Mouse (Mus musculus): ENCODE measurements around the gene Dhrs7c. TPM values are rescaled to one million over a fixed set of nuclear protein-coding genes. Genes with fewer than 3 reads are reported as not detected.

Dhrs7c gene
- polyA plus RNA-seq, 1 experiment from 2014 or later: 2.0 TPM

DNA sequence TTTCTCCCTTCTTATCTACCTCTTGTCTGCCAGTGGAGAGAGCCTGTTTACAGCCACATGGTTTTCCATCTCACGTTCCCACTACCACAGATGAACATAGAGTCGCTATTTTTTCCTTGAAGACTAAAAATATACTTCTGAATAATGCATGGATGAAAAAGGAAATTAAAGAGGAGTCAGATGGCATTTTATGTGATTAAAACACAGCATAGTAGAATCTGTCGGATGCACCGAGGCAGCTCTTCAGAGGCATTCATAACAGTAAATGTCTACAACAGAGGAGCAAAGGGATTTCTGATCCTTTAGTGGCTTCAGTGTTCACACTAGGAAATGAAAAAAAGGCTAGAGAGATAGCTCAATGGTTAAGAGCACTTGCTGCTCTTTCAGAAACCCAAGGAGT, 47.2 kb downstream of the Dhrs7c start:
- Histone ChIP-seq H3K27ac (no peak overlapping the region), H3K4me3 (replicated peaks) (no peak overlapping the region), H3K4me2 (no peak overlapping the region), H3K4me1 (replicated peaks) (no peaks in the 10 kb centered on the region), H3K27me3 (no peaks in the 10 kb centered on the region), H3K9ac (replicated peaks) (no peak overlapping the region), H3K9me3 (no peaks in the 10 kb centered on the region), H3K36me3 (no peaks in the 10 kb centered on the region)
- 86% methylated on average over 4 of the region's 4 CpGs for WGBS
- ATAC-seq (ENCODE audit: insufficient number of reproducible peaks, insufficient read depth, low FRiP score, low TSS enrichment, low read depth): no peak

DNA sequence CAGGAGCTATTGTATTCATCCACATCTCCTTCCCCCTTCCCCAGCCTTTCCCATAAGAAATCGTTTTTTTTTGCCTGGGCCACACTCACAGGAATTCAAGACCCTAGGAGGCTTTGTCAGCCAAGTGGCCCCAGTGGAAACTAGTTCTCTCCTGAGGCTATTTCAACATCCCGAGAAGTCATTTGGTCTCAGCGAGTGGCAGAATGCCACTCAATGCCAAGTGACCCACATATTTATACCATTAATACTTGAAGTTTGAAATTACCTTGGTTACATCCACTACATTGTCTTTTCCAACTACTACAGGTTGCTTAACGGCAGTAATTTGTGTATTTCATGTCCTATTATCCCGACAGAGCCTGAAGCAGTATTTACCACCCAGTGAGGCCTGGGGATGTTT, 53.8 kb downstream of the Dhrs7c start:
- H3K27ac ChIP-seq: no peak overlapping the region
- no peak overlapping the region for H3K9ac ChIP-seq (replicated peaks)
- no peaks in the 10 kb centered on the region for H3K27me3 ChIP-seq
- no peaks in the 10 kb centered on the region for H3K36me3 ChIP-seq
- H3K4me2 ChIP-seq: no peak overlapping the region
- H3K4me1 ChIP-seq (replicated peaks): peaks cover 10% of the 10 kb centered on the region
- H3K9me3 ChIP-seq: no peaks in the 10 kb centered on the region
- no peak overlapping the region for H3K4me3 ChIP-seq (replicated peaks)
- no peak for ATAC-seq (ENCODE audit: insufficient number of reproducible peaks, insufficient read depth, low FRiP score, low TSS enrichment, low read depth)
- 55% methylated on average over 5 of the region's 5 CpGs for WGBS

- Histone ChIP-seq H3K9me3 (no peaks in the 10 kb centered on the region), H3K36me3 (no peaks in the 10 kb centered on the region), H3K4me3 (replicated peaks) (no peak overlapping the region), H3K4me2 (no peak overlapping the region), H3K4me1 (replicated peaks) (peaks cover 10% of the 10 kb centered on the region), H3K9ac (replicated peaks) (no peak overlapping the region), H3K27me3 (no peaks in the 10 kb centered on the region), H3K27ac (no peak overlapping the region)
- no peak for ATAC-seq (ENCODE audit: insufficient number of reproducible peaks, insufficient read depth, low FRiP score, low TSS enrichment, low read depth)
- WGBS: 52% methylated on average over 6 of the region's 6 CpGs
Measured at GRCm38 (mm10) chr11:67853996-67854395, 56.0 kb downstream of the Dhrs7c start.

DNA sequence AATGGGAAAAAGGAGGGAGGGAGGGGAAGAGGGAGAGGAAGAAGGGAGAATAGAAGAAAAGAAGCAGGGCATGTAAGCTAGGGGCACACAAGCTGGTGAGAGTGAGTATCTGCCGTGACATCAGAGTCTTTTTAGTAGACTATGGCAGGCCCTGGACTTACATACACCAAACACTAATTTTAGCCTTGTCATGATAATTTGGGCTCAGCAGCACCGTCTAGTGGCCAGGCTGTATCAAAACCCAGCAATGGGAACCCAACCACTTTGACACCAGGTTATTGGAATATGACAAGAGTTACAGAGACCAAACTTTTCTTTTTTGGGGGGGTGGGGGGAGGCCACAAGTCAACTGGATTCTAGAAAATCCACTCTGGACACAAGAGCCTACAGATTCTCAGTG, 57.0 kb downstream of the Dhrs7c start:
- Histone ChIP-seq H3K27ac (no peak overlapping the region), H3K9ac (replicated peaks) (no peak overlapping the region), H3K4me1 (replicated peaks) (peaks cover 10% of the 10 kb centered on the region), H3K27me3 (no peaks in the 10 kb centered on the region), H3K9me3 (no peaks in the 10 kb centered on the region), H3K4me3 (replicated peaks) (no peak overlapping the region), H3K4me2 (no peak overlapping the region), H3K36me3 (no peaks in the 10 kb centered on the region)
- 44% methylated on average over 2 of the region's 2 CpGs for WGBS
- ATAC-seq (ENCODE audit: insufficient number of reproducible peaks, insufficient read depth, low FRiP score, low TSS enrichment, low read depth): no peak

- Histone ChIP-seq H3K27ac (no peak overlapping the region), H3K4me2 (no peak overlapping the region), H3K9me3 (no peaks in the 10 kb centered on the region), H3K9ac (replicated peaks) (no peak overlapping the region), H3K36me3 (no peaks in the 10 kb centered on the region), H3K4me1 (replicated peaks) (peaks cover 16% of the 10 kb centered on the region), H3K4me3 (replicated peaks) (no peak overlapping the region), H3K27me3 (peaks cover 6% of the 10 kb centered on the region)
- 79% methylated on average over 9 of the region's 9 CpGs for WGBS
- ATAC-seq (ENCODE audit: insufficient number of reproducible peaks, insufficient read depth, low FRiP score, low TSS enrichment, low read depth): no peak
Measured at GRCm38 (mm10) chr11:67858518-67858917, 60.5 kb downstream of the Dhrs7c start.

- Histone ChIP-seq H3K9ac (replicated peaks) (no peak overlapping the region), H3K27ac (no peak overlapping the region), H3K4me3 (replicated peaks) (no peak overlapping the region), H3K4me1 (replicated peaks) (peaks cover 9% of the 10 kb centered on the region), H3K36me3 (no peaks in the 10 kb centered on the region), H3K9me3 (no peaks in the 10 kb centered on the region), H3K27me3 (peaks cover 6% of the 10 kb centered on the region), H3K4me2 (no peak overlapping the region)
- ATAC-seq (ENCODE audit: insufficient number of reproducible peaks, insufficient read depth, low FRiP score, low TSS enrichment, low read depth): no peak
- 54% methylated on average over 7 of the region's 7 CpGs for WGBS
Measured at GRCm38 (mm10) chr11:67860743-67861398, 62.9 kb downstream of the Dhrs7c start.

DNA sequence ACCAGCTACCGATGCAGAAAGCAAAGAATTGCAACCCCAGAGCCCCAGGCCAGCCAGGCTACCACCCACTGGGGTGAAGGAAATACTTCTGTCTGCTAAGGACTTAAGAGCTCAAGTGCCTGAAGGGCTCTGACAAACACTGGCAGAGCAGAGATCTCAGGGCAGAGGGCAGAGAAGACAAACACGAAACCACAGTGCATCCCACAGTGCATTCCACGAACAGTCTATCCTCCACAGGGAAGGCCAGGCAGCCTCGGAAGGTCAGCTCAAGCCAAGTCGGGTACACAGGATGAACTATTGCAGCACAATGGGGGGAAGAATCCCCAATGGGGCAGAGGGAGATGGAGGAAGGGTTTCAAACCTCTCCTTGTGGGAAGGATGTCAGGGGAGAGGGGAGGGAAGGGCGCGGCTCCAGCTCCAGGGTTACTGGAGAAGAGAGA, 63.4 kb downstream of the Dhrs7c start:
- no peak overlapping the region for H3K27ac ChIP-seq
- H3K4me2 ChIP-seq: peak overlapping the region; percentile 17; the same call in 1 of the 2 replicates
- no peak for ATAC-seq (ENCODE audit: insufficient number of reproducible peaks, insufficient read depth, low FRiP score, low TSS enrichment, low read depth)
- H3K36me3 ChIP-seq: no peaks in the 10 kb centered on the region
- H3K4me3 ChIP-seq (replicated peaks): no peak overlapping the region
- no peak overlapping the region for H3K9ac ChIP-seq (replicated peaks)
- peaks cover 9% of the 10 kb centered on the region for H3K4me1 ChIP-seq (replicated peaks)
- H3K27me3 ChIP-seq: peaks cover 6% of the 10 kb centered on the region
- H3K9me3 ChIP-seq: no peaks in the 10 kb centered on the region
- 7% methylated on average over 7 of the region's 7 CpGs for WGBS

- H3K27ac ChIP-seq: no peak overlapping the region
- no peak for ATAC-seq (ENCODE audit: insufficient number of reproducible peaks, insufficient read depth, low FRiP score, low TSS enrichment, low read depth)
- peaks cover 9% of the 10 kb centered on the region for H3K4me1 ChIP-seq (replicated peaks)
- peaks cover 6% of the 10 kb centered on the region for H3K27me3 ChIP-seq
- 72% methylated on average over 5 of the region's 5 CpGs for WGBS
- H3K9ac ChIP-seq (replicated peaks): no peak overlapping the region
- no peak overlapping the region for H3K4me2 ChIP-seq
- H3K4me3 ChIP-seq (replicated peaks): no peak overlapping the region
- no peaks in the 10 kb centered on the region for H3K36me3 ChIP-seq
- H3K9me3 ChIP-seq: no peaks in the 10 kb centered on the region
Measured at GRCm38 (mm10) chr11:67865100-67865499, 67.1 kb downstream of the Dhrs7c start.

Other genes starting within 250 kb of the Dhrs7c start
- not detected in 2 replicates for gene Rcvrn, start 102.9 kb upstream of the Dhrs7c start, polyA plus RNA-seq (2016; fragmentation: Nextera tagmentation; extraction: Ambion mirVana)
- not detected in 2 replicates for gene Glp2r, start 27.0 kb upstream of the Dhrs7c start, polyA plus RNA-seq (2016; fragmentation: Nextera tagmentation; extraction: Ambion mirVana)
- not detected in 2 replicates for gene Gsg1l2, start 23.6 kb upstream of the Dhrs7c start, polyA plus RNA-seq (2016; fragmentation: Nextera tagmentation; extraction: Ambion mirVana)
- gene Usp43, start 124.0 kb downstream of the Dhrs7c start, polyA plus RNA-seq (2016; fragmentation: Nextera tagmentation; extraction: Ambion mirVana): 0.71 and 0.78 TPM in 2 replicates
- 0.45 and 0.53 TPM in 2 replicates for gene Cfap52, start 167.5 kb downstream of the Dhrs7c start, polyA plus RNA-seq (2016; fragmentation: Nextera tagmentation; extraction: Ambion mirVana)
- gene Stx8, start 168.0 kb downstream of the Dhrs7c start, polyA plus RNA-seq (2016; fragmentation: Nextera tagmentation; extraction: Ambion mirVana): 55.0 and 57.9 TPM in 2 replicates

Data from limb, embryonic 12.5 days (tissue).